Comparison of ENCODE assay signal across 28 mouse cellular contexts in the genomic region with DNA sequence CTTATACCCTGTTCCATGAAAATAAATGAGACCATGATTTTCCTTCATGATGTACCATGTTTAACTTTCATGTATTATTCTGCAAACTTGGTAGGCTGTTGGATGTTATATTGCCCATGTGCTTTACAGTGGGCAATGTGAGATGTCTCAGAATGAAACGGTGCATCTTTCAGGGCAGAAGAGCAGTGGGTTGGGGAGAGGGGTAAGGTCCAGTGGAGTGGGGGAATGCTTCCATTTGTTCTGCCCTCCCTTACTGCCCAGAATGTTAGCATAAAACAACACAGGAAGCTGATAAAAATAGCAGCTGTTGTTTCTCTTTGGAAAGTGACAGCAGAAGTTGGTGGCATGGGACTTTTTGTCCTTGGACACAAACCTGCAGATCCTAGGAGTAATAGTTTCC. TPM values are rescaled to one million over a fixed set of nuclear protein-coding genes. Genes with fewer than 3 reads are reported as not detected.
DNase-seq lines count a peak whose midpoint lies in the region; ATAC-seq and TF ChIP-seq lines count a peak whose summit lies in the region.
"Had no signal": no experiment of that assay in that cellular context is flagged by ENCODE, and none has a peak within 500 bp of the region (broad histone marks: within the 10 kb centered on the region; RNA-seq: fewer than 3 reads in every experiment).

No protein-coding gene starts in this region.

- intact Hi-C loops in heart, postnatal 14 days (cut with DNase I), result no loop called here

- H3K36me3 ChIP-seq in kidney, postnatal 0 days (ENCODE audit: insufficient read depth, low read length), result 0 out of 2 replicates have a peak, but pooled peaks cover under 1% of the 10 kb centered on the region
- peaks cover 22% of the 10 kb centered on the region for H3K36me3 ChIP-seq in heart, embryonic 12.5 days
- H3K36me3 ChIP-seq in heart, postnatal 0 days (replicated peaks; ENCODE audit: control insufficient read depth, insufficient read depth, low read length), result peaks cover 13% of the 10 kb centered on the region

- no peaks in the 10 kb centered on the region for H3K27me3 ChIP-seq in kidney, postnatal 0 days (ENCODE audit: insufficient read depth, low read length)
- H3K27me3 ChIP-seq in heart, embryonic 12.5 days (replicated peaks), result no peaks in the 10 kb centered on the region
- H3K27me3 ChIP-seq in heart, postnatal 0 days (ENCODE audit: control insufficient read depth, insufficient read depth, low read length), result no peaks in the 10 kb centered on the region
- H3K27me3 ChIP-seq: embryonic facial prominence, embryonic 12.5 days; hindbrain, embryonic 12.5 days; liver, embryonic 12.5 days; midbrain, embryonic 12.5 days; neural tube, embryonic 13.5 days had no signal

- H3K4me2 ChIP-seq in kidney, postnatal 0 days (ENCODE audit: low read length), result no peak overlapping the region
- H3K4me2 ChIP-seq in heart, embryonic 12.5 days, result no peak overlapping the region
- no peak overlapping the region for H3K4me2 ChIP-seq in heart, postnatal 0 days (ENCODE audit: low read depth, low read length)
- H3K4me2 ChIP-seq: embryonic facial prominence, embryonic 12.5 days; hindbrain, embryonic 12.5 days; liver, embryonic 12.5 days; midbrain, embryonic 12.5 days; neural tube, embryonic 13.5 days had no signal

- ATAC-seq in kidney, postnatal 0 days (replicated peaks; ENCODE audit: low FRiP score, low read depth), result no peak
- ATAC-seq in heart, embryonic 12.5 days (ENCODE audit: insufficient number of reproducible peaks, low FRiP score), result 0 out of 2 replicates have a peak, but pooled peaks have one; percentile 57
- ATAC-seq in heart, postnatal 0 days (ENCODE audit: insufficient read depth, low read depth), result peak; percentile 27; the same call in 1 of the 2 replicates
- ATAC-seq: forebrain, embryonic 14.5 days; hindbrain, postnatal 0 days; intestine, embryonic 16.5 days; liver, embryonic 12.5 days; liver, postnatal 0 days had no signal

- no peak overlapping the region for H3K4me3 ChIP-seq in kidney, postnatal 0 days (replicated peaks; ENCODE audit: low read depth, low read length)
- no peak overlapping the region for H3K4me3 ChIP-seq in heart, embryonic 12.5 days
- H3K4me3 ChIP-seq in heart, postnatal 0 days (ENCODE audit: low read depth, low read length), result no peak overlapping the region
- H3K4me3 ChIP-seq: embryonic facial prominence, embryonic 12.5 days; hindbrain, embryonic 12.5 days; layer of hippocampus, adult 2 months; liver, embryonic 12.5 days; midbrain, embryonic 12.5 days; neural tube, embryonic 13.5 days had no signal

- no peaks in the 10 kb centered on the region for H3K9me3 ChIP-seq in kidney, postnatal 0 days (replicated peaks; ENCODE audit: low read length)
- no peaks in the 10 kb centered on the region for H3K9me3 ChIP-seq in heart, embryonic 12.5 days (replicated peaks)
- H3K9me3 ChIP-seq in heart, postnatal 0 days (replicated peaks; ENCODE audit: control insufficient read depth, low read length), result no peaks in the 10 kb centered on the region
- H3K9me3 ChIP-seq: embryonic facial prominence, embryonic 12.5 days; G1E; hindbrain, embryonic 12.5 days; liver, embryonic 12.5 days; midbrain, embryonic 12.5 days; neural tube, embryonic 13.5 days had no signal

- no peak overlapping the region for H3K27ac ChIP-seq in kidney, postnatal 0 days
- H3K27ac ChIP-seq in heart, embryonic 12.5 days (ENCODE audit: poor library complexity, severe bottlenecking), result no peak overlapping the region
- 0 out of 2 replicates have a peak overlapping the region, but pooled peaks have one; percentile 2 for H3K27ac ChIP-seq in heart, postnatal 0 days (ENCODE audit: low read depth)
- H3K27ac ChIP-seq: embryonic facial prominence, embryonic 12.5 days; hindbrain, embryonic 12.5 days; hindbrain, postnatal 0 days; layer of hippocampus, adult 2 months; liver, embryonic 12.5 days; midbrain, embryonic 12.5 days; neural tube, embryonic 13.5 days had no signal

- 35% methylated on average over 1 of the region's 1 CpGs for WGBS in kidney, postnatal 0 days
- WGBS in heart, embryonic 12.5 days, result 47% methylated on average over 1 of the region's 1 CpGs
- WGBS in heart, postnatal 0 days, result 29% methylated on average over 1 of the region's 1 CpGs

- H3K9ac ChIP-seq in kidney, postnatal 0 days (ENCODE audit: low read depth, low read length), result no peak overlapping the region
- no peak overlapping the region for H3K9ac ChIP-seq in heart, embryonic 12.5 days
- no peak overlapping the region for H3K9ac ChIP-seq in heart, postnatal 0 days (replicated peaks; ENCODE audit: low read depth, low read length)
- H3K9ac ChIP-seq: embryonic facial prominence, embryonic 12.5 days; hindbrain, embryonic 12.5 days; liver, embryonic 12.5 days; liver, postnatal 0 days; midbrain, embryonic 12.5 days; neural tube, embryonic 13.5 days had no signal

- H3K4me1 ChIP-seq in kidney, postnatal 0 days (replicated peaks; ENCODE audit: insufficient read depth, low read length), result no peaks in the 10 kb centered on the region
- peaks cover 8% of the 10 kb centered on the region for H3K4me1 ChIP-seq in heart, embryonic 12.5 days (replicated peaks)
- H3K4me1 ChIP-seq in heart, postnatal 0 days (ENCODE audit: control insufficient read depth, insufficient read depth), result peaks cover 7% of the 10 kb centered on the region
- H3K4me1 ChIP-seq: embryonic facial prominence, embryonic 12.5 days; hindbrain, embryonic 12.5 days; liver, embryonic 12.5 days; midbrain, embryonic 12.5 days; neural tube, embryonic 13.5 days had no signal

- no peak for TF ChIP-seq CTCF in kidney, postnatal 0 days (IDR thresholded peaks at IDR 0.05; ENCODE audit: low read depth)
- no peak for TF ChIP-seq CTCF in heart, postnatal 0 days (IDR thresholded peaks at IDR 0.05; ENCODE audit: low read depth)

- TF ChIP-seq EP300 in heart, postnatal 0 days (IDR thresholded peaks at IDR 0.05; ENCODE audit: low read depth), result no peak

- DNase-seq in heart, adult 18-20 months, result peak; percentile 32 to 36
- DNase-seq in heart, postnatal 14 days, result no peak
- peak; percentile 8 for DNase-seq in kidney, postnatal 0 days (ENCODE audit: low spot score)
- no peak for DNase-seq in kidney, postnatal 14 days
- DNase-seq in heart, postnatal 0 days (ENCODE audit: low spot score), result peak; percentile 49
- no peak for DNase-seq in cerebellum, adult 9-10 months
- DNase-seq: adrenal gland, adult 8-10 months; cerebellum, adult 8-10 months; embryo, embryonic 11 days; gastrocnemius, postnatal 25 days; kidney, adult 8-10 months; kidney, postnatal 36 days; left cerebral cortex, postnatal 4 days; liver, postnatal 0 days; right cerebral cortex, postnatal 4 days; thymus, adult 2 months; thymus, postnatal 4 days had no signal

RNA-seq across cellular contexts. Expression of a gene that starts 41.6 kb away (rescaled TPM):
- 100 to 1,000 TPM; 113 to 115 TPM for total RNA-seq in heart, adult 18-20 months (2021)
- total RNA-seq in heart, postnatal 14 days (2021), result 100 to 1,000 TPM; 104 to 113 TPM
- polyA plus RNA-seq in kidney, postnatal 0 days (2015; fragmentation: Nextera tagmentation; extraction: Ambion mirVana), result 72.5 and 79.7 TPM in 2 replicates
- 82.3 and 83.0 TPM in 2 replicates for polyA plus RNA-seq in heart, embryonic 12.5 days (2016; fragmentation: Nextera tagmentation; extraction: Ambion mirVana)
- 174 and 179 TPM in 2 replicates for total RNA-seq in heart, postnatal 0 days (2014; rRNA removed; ENCODE audit: low replicate concordance)
- 44.7 and 48.8 TPM in 2 replicates for polyA plus RNA-seq in heart, postnatal 0 days (2015; fragmentation: Nextera tagmentation; extraction: Ambion mirVana)

Comparison
In these comparisons a context has a peak if more than half of its experiments do, and no peak if none do; other contexts are left out.
1. DNase-seq: peak in heart, adult 18-20 months (2 of 2), kidney, postnatal 0 days (single experiment) and heart, postnatal 0 days (single experiment); none in heart, postnatal 14 days (0 of 2), kidney, postnatal 14 days (single experiment) and cerebellum, adult 9-10 months (single experiment).